ENCODE assay signal across 19 mouse cellular contexts in the genomic region with DNA sequence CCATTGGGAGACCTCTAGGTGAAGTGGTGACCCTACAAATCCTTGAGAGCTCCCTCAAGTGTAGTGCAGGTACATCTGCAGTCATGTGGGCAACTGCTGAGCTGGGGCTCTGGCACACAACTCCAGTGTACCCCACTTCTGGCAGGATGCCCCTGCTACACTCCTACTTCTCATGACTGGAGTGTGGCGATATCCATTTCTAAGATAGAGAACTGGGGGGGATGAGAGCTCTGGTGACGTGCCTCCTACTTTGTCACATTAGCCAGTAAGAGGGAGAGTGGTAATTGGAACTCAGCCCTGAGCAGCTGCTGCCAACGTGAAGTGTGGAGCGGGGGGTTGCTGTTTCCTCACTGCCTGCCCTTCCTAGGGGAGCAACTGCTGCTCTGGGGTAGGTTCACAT. TPM values are rescaled to one million over a fixed set of nuclear protein-coding genes. Genes with fewer than 3 reads are reported as not detected.
"Had no signal": no experiment of that assay in that cellular context is flagged by ENCODE, and none has a peak within 500 bp of the region (broad histone marks: within the 10 kb centered on the region; RNA-seq: fewer than 3 reads in every experiment).

No protein-coding gene starts in this region.

- H3K9ac ChIP-seq: liver, embryonic 15.5 days; midbrain, embryonic 15.5 days; neural tube, embryonic 12.5 days had no signal

- ATAC-seq: intestine, embryonic 16.5 days; midbrain, embryonic 15.5 days had no signal

- DNase-seq: kidney, adult 8-10 months; kidney, postnatal 25 days; lung, adult 2 months; lung, postnatal 10 days; lung, postnatal 4 days; retina, postnatal 1 day; spleen, adult 18-20 months; thymus, adult 2 months; thymus, postnatal 25 days had no signal

- H3K9me3 ChIP-seq: limb, embryonic 10.5 days; liver, embryonic 15.5 days; midbrain, embryonic 15.5 days; neural tube, embryonic 12.5 days had no signal

- H3K4me2 ChIP-seq: liver, embryonic 11.5 days; liver, embryonic 15.5 days; midbrain, embryonic 11.5 days; midbrain, embryonic 15.5 days; neural tube, embryonic 12.5 days had no signal

- H3K36me3 ChIP-seq: limb, embryonic 10.5 days; liver, embryonic 15.5 days; midbrain, embryonic 15.5 days; neural tube, embryonic 12.5 days had no signal

- H3K27me3 ChIP-seq: liver, embryonic 15.5 days; midbrain, embryonic 15.5 days; neural tube, embryonic 12.5 days had no signal

- H3K27ac ChIP-seq: layer of hippocampus, adult 2 months; limb, embryonic 10.5 days; liver, embryonic 15.5 days; midbrain, embryonic 15.5 days; neural tube, embryonic 12.5 days had no signal

- H3K4me3 ChIP-seq: layer of hippocampus, adult 2 months; limb, embryonic 10.5 days; liver, embryonic 15.5 days; midbrain, embryonic 15.5 days; neural tube, embryonic 12.5 days had no signal

RNA-seq across cellular contexts. Expression of a gene that starts 33.0 kb away (rescaled TPM):
- total RNA-seq: neutrophil, adult 5-6 weeks had no signal
- polyA plus RNA-seq: kidney, embryonic 16.5 days; midbrain, embryonic 11.5 days; midbrain, embryonic 15.5 days; neural tube, embryonic 12.5 days had no signal
